Mouse (Mus musculus): Measurements from ENCODE around the gene Lcn8.
A peak's percentile ranks its signal among the peaks of the same experiment; 100 is the strongest.
"Not testable (repeated sequence)": the region's sequence is repeated elsewhere in the genome, so short reads cannot be mapped to it uniquely, and the experiment has no call there.

Gene Lcn8

DNA sequence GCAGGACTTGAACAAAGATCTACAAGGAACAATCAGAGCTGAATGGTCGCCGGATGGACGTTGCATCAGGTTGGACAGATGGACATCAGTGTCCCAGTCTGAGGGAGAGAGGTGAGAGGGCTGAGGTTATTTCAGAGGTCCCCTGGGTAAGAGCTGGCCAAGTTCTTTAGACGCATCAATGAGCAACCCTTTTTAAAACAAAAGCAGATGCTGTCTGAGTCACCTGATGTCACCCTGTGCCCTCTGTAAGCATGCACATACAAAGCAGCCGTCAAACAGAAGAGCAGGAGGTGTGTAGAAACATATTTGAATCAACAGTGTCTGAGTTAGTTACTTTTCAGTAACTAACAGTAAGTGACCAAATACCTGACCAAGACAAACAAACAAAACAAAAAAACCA lies 11.2 kb downstream of the Lcn8 start:
- DNase-seq (ENCODE audit: low spot score in 2 of 2), result no peak

DNA sequence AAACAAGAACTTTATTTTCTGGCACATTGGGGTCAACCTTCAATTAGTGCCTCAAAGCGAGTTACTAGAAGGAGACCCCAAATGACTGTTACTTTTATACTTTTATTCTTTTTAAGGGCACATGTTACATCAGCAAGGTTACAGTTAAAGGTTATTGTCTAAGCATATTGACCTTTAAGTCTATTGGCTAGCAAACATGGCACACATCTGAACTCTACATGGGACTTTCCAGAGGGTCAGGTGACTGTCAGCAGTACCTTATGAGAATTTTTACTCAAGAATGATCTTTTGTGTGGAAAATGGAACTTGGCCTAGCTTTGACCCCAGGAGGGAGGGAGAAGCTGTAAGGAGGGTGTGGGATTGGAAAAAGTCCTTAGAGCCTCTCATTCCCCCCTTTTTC lies 13.6 kb downstream of the Lcn8 start:
- DNase-seq (ENCODE audit: low spot score in 2 of 2), result no peak

GRCm38 (mm10) chr2:25676486-25676885 lies 23.6 kb downstream of the Lcn8 start, which contains the start of gene Lcn6:
TSS of gene Lcn6 (plus strand) at chr2:25676786.
- no peak for DNase-seq (ENCODE audit: low spot score in 2 of 2)

- DNase-seq (ENCODE audit: low spot score in 2 of 2), result no peak
Measured at GRCm38 (mm10) chr2:25679559-25679958, 26.6 kb downstream of the Lcn8 start.

DNA sequence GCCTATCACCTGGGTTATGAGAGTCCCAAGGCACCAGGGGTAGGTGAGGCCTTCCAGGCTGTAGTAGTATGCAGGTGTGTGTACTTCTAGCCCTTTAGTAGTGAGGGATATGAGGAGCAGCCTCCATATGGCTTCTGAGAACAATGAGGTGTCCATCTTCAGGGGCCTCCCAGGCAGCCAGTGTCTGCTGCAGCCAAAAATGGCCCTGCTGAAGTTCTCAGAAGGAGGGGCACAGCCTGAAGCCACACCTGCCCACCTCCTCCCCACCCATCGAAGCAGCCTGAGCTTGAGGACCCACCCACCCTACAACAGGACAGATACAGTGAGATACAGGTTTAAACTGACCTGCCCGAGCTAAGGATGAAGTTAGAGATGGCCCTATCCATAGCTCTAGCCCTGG lies 29.5 kb downstream of the Lcn8 start, which contains the start of gene Lcn10:
Gene Lcn10, plus strand, starts transcription at position 301 of the 400 bp plus-strand sequence.
- no peak for DNase-seq (ENCODE audit: low spot score in 2 of 2)

DNA sequence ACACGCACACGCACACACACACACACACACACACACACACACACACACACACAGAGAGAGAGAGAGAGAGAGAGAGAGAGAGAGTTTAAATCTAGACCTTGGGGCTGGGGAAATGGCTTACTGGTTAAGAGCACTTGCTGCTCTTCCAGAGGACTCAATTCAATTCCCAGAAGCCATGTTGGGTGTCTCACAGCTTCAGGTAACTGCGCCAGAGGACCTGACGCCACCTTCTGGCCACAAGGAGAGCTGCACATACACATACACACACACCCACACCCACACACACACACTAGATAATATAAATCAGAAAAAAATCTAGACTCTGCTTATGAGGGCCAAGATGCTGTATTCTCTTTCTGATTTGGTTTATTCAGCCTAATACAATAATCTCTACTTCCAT lies 34.0 kb downstream of the Lcn8 start:
- no peak for DNase-seq (ENCODE audit: low spot score in 2 of 2)

DNA sequence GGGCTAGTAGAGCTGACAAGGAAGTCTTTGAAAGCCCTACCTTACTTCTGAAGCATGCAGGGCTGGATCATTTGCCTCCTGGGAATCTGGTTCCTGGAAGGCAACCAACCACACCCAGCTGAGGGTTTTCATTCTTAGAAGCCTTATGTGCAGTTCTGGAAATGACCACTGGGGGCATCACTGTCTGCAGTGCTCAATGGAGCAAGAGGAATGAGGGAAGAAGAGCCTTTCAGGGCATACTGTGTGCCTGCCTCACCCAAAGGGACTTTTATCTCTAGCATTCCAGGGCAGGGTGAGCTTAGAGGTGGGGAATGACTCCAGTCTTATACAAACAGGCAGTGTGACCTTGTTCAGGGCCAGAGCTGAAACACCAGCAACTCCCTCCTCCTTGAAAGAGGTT lies 41.7 kb downstream of the Lcn8 start:
- peak; percentile 11 to 47 for DNase-seq (ENCODE audit: low spot score in 2 of 2)

- no peak for DNase-seq (ENCODE audit: low spot score in 2 of 2)
Measured at GRCm38 (mm10) chr2:25696951-25697350, 44.0 kb downstream of the Lcn8 start.

DNA sequence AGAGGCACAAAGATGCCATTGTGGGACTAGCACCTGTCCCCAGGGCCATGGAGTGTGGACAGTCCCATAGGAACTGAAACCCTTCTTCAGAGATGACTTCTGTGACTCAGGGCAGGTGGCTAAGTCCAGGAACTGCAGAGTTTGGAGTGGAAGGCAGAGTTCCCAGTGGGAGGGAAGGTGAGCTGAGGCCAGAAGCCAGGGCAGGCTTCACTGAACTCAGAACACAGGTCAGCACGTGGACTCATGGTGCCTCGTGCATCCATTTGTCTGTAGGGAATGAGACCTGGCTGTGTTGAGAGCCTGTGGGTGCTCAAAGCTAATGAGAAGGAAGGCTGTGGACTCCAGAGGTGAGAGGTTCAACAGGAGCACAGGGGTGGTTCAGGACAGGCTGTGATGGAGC lies 45.8 kb downstream of the Lcn8 start:
- no peak for DNase-seq (ENCODE audit: low spot score in 2 of 2)

- not testable (repeated sequence) for DNase-seq (ENCODE audit: low spot score in 2 of 2)
Measured at GRCm38 (mm10) chr2:25699743-25700142, 46.8 kb downstream of the Lcn8 start, which contains the start of gene Obp2a. TSS of gene Obp2a (plus strand) at chr2:25700043.

- peak in 1 of 2 experiments; percentile 25 for DNase-seq (ENCODE audit: low spot score in 2 of 2)
Measured at GRCm38 (mm10) chr2:25701001-25701400, 48.1 kb downstream of the Lcn8 start.

DNA sequence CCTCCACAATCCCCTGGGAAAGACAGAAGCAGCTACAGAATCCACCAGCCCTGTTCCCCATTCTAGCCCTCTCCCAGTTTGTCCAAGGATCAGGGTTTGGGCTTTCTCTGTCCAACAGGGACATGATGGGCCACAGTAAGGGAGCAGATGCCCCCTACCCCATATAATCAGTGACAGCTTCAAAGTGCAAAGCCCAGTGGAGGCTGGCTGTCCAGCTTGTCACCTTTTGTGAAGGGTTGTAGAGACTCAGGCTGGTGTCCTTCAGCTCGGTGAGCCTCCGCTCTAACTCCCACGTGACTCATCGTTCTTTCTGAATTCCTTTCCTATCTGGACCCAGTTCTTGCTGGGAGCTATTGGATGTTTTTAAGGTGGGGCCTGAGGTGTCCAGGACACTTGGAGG lies 50.8 kb downstream of the Lcn8 start:
- no peak for DNase-seq (ENCODE audit: low spot score in 2 of 2)
